Mouse (Mus musculus): ENCODE results near the gene Sbno1. TPM values are rescaled to one million over a fixed set of nuclear protein-coding genes. Genes with fewer than 3 reads are reported as not detected.
"Not testable (repeated sequence)": the region's sequence is repeated elsewhere in the genome, so short reads cannot be mapped to it uniquely, and the experiment has no call there.

Gene Sbno1
- total RNA-seq (2021): 100 to 1,000 TPM; 152 to 175 TPM

DNA sequence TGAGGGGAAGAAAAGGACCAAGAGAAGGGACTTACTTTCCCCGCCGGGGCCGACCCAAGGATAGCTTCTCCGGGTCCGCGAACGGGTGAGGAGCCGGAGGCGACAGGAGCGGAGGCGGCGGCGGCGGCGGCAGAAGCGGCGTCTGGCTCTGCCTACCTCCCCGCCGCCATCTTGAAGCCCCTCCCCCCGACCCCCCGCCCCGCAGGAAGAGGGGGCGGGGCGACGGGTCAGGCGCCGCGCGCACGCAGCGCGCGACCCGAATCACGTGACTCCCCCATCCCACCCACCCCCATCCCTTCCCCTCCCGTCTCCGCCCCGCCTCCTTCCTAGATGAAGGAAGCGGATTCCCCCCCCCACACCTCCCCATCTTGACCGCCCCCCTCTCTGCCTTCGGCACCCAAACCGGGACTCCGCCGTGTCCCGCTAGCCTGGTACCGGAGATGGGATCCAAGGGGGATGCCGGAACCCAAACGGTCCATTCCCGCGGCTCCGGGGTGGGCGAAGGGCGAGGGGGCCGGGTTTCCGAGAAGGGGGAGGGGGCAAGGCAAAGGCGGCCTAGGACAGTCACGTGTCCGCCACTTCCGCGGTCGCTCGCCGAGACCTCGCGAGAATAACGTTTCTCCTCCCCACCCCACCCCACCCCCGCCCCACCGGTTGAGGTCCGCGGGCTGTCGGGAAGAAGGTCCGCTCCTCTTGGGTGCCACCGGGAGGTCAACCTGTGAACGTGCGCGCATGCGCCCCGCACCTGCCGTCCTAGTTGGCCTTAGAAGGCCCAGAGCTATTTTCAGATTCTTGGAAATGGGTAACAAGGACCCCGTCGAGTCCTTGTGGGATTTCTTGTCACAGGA, at the start of gene Sbno1:
TSS of gene Sbno1 (minus strand) at position 590 of the 848 bp plus-strand sequence.
- intact Hi-C loops (cut with DNase I): loop anchor here (2.0 kb wide), 1 partner anchor 113 kb away; no protein-coding TSS in a partner anchor
- DNase-seq (ENCODE audit: low spot score in 2 of 2): peak; percentile 91

GRCm38 (mm10) chr5:124470591-124471171, 44.9 kb upstream of the Sbno1 start:
- no peak for DNase-seq (ENCODE audit: low spot score in 2 of 2)
- intact Hi-C loops (cut with DNase I): no loop called here

- intact Hi-C loops (cut with DNase I): no loop called here
- no peak for DNase-seq (ENCODE audit: low spot score in 2 of 2)
Measured at GRCm38 (mm10) chr5:124469486-124469885, 43.7 kb upstream of the Sbno1 start.

DNA sequence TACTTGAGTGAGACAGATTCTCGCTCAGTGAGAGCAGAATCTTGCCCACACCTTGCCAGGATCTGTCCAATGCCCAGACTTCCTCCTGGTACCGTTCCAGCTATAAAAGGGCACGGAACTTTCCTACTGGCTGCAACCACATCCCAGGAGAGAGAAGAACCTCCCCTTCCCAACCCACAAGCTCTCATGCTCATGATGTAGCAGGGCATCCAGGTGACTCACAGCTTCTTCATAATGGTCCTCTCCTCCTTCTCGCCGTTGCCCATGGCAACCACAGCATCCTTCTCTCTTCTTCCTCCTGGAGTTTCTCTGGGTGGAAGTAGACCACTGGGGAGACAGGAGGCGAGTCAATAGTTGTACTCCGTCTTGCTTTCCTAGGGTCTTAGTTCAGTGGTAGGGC, 42.6 kb upstream of the Sbno1 start:
- no peak for DNase-seq (ENCODE audit: low spot score in 2 of 2)
- intact Hi-C loops (cut with DNase I): no loop called here

- no peak for DNase-seq (ENCODE audit: low spot score in 2 of 2)
- intact Hi-C loops (cut with DNase I): no loop called here
Measured at GRCm38 (mm10) chr5:124467766-124468165, 42.0 kb upstream of the Sbno1 start.

- no peak for DNase-seq (ENCODE audit: low spot score in 2 of 2)
- intact Hi-C loops (cut with DNase I): no loop called here
Measured at GRCm38 (mm10) chr5:124464905-124465304, 39.1 kb upstream of the Sbno1 start.

GRCm38 (mm10) chr5:124463462-124463861, 37.7 kb upstream of the Sbno1 start:
- intact Hi-C loops (cut with DNase I): no loop called here

GRCm38 (mm10) chr5:124462297-124463025, 36.7 kb upstream of the Sbno1 start:
- intact Hi-C loops (cut with DNase I): no loop called here
- DNase-seq (ENCODE audit: low spot score in 2 of 2): no peak

More at GRCm38 (mm10) chr5:124463462-124463861, 37.7 kb upstream of the Sbno1 start:
- no peak for DNase-seq (ENCODE audit: low spot score in 2 of 2)

GRCm38 (mm10) chr5:124460922-124461321, 35.1 kb upstream of the Sbno1 start:
- intact Hi-C loops (cut with DNase I); DNase-seq (ENCODE audit: low spot score in 2 of 2): not testable (repeated sequence)

DNA sequence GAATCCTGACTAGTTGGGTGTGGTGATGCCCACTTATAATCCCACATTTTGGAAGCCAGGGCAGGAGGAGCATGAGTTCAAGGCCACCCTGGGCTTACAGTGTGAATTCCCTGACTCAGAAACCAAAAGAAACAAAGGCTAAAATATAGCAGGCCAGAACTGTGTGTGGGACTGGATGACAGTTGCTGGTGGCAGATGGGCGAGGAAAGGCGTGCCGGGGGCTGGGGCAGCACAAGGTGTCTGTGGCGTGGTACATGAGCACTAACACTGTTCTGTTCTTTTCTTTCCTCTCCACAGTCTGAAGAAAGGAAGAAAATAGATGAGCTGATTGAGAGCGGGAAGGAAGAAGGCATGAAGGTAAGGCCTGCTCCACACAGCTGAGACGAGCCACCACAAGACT, 31.0 kb upstream of the Sbno1 start:
- intact Hi-C loops (cut with DNase I): no loop called here
- peak; percentile 43 to 49 for DNase-seq (ENCODE audit: low spot score in 2 of 2)

DNA sequence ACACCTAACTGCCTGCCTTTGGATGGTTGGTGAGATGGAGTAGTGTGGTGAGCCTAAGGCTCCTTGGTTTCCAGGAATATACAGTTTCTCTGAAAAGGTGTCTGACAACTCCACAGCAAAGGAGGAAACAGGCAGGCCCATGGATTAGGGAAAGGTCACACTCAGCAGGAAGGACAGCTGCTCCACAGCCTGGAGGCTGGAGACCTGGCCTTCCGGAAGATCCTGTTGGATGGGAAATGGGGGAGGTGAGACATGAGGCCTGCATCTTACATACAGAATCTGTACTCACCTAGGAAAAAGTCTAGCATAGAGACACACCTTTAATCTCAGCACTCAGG, 28.2 kb upstream of the Sbno1 start:
- intact Hi-C loops (cut with DNase I): no loop called here
- DNase-seq (ENCODE audit: low spot score in 2 of 2): no peak

DNA sequence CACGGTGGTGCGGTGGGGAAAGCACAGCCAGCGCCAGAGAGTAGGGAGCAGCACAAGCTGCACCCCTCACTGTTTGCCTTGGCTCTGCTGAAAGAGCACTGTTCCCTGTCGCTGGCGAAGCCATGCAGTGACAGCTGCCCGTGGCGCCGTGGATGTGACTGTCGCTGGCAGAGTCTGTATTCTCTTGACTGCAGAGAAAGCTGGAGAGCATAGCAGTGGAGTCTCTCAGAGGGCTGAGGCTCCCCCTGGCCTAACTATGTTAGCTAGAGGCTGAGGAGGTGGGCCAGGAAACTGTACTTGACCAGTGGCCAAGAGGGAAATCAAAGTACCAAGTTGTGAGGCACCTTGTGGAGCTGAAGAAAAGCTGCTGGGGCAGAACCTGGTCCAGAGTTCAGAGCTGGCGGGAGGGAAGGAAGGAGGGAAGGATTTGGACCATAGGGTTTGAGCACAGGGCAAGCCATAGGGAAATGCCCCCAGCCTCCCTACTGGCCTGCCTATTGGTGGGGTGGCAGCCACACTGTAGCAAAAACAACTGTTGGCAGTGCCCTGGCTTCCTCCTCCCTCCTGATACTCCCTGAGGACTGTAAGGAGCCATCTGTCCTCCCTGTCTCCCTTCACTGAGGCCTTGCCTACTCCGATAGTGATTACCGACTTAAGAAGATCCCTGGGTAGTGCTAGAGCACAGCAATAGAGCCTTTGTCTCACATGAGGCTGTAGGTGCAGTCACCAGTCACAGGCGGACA, 27.7 kb upstream of the Sbno1 start:
- intact Hi-C loops (cut with DNase I): no loop called here
- DNase-seq (ENCODE audit: low spot score in 2 of 2): peak; percentile 67 to 72

DNA sequence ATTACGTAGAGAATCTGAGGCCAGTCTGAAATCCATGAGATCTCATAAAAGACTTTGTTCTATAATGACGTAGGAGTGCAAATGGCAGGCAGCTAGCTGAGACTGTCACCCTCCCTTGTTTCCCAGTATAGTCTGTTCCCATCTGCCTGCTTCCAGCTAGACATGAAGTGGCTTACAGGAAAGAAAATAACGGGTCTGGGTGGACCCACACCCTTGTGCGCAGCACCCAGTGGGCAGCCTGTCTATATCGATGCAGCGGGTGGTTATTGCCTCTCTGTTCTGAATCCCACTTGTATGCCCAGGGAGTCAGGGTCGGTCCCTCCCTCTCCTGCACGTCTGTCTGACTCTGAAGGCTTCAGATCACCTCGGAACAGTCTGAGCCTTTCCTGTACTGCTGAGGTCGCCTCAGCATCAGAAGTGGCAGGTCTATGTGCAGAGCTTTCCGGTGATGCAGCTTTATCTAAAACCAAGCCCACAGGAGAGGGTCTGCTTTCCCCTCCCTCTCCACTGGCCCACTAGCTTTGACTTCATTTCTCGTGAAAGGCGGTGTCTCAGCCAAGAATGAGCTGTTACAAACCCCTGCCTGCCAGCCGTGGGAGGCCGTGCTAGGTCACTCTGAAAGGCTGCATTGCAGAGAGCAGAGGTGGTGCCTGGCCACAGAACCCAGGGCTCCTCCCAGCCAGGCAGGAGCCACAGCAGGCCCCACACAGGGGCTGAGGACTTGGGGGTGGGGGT, 26.9 kb upstream of the Sbno1 start:
- intact Hi-C loops (cut with DNase I): no loop called here
- DNase-seq (ENCODE audit: low spot score in 2 of 2): peak; percentile 54 to 67

GRCm38 (mm10) chr5:124450641-124451340, 25.0 kb upstream of the Sbno1 start:
- no peak for DNase-seq (ENCODE audit: low spot score in 2 of 2)
- intact Hi-C loops (cut with DNase I): no loop called here

DNA sequence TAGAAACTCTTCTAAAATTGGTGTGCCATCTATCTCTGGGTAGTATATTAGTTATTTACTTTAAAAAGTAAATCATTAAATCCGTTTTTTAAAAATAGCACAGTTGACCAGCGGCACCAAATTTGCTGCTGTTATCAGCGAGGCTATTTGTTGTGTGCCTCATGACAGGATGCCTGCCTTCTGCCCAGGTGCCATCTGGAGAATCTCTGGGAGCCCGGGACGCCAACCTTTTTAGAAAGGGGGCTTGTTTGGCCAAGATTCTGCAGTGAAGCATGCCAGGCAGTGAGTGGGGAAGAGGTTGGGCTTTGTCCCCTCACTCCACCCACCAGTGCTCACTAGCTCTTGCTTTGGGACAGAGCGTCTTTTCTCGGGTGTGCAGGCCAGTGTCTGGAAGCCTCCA, 24.2 kb upstream of the Sbno1 start:
- no peak for DNase-seq (ENCODE audit: low spot score in 2 of 2)
- intact Hi-C loops (cut with DNase I): no loop called here

DNA sequence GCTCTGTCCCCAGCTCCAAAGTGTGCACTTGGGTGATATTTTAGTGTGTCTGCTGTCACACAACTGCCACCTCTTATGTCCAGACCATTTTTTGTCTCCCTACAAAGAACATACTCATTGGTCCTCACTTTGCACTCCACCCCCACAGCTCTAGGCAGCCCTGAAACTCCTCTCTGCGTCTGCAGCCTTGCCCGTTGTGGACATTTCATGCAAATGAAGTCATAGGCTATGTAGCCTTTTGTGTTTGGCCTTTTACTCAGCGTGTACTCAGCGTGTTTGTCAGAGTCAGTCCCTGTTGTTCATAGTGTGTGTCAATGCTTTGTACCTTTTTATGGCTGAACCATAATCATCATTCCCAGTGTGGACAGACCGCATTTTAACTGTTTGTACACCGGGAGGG, 23.7 kb upstream of the Sbno1 start:
- no peak for DNase-seq (ENCODE audit: low spot score in 2 of 2)
- intact Hi-C loops (cut with DNase I): loop anchor here (5.0 kb wide), 1 partner anchor 33 kb away; the partner anchor contains the start of gene Snrnp35

GRCm38 (mm10) chr5:124446301-124446881, 20.6 kb upstream of the Sbno1 start:
- no peak for DNase-seq (ENCODE audit: low spot score in 2 of 2)
- intact Hi-C loops (cut with DNase I): loop anchor here (5.0 kb wide), 1 partner anchor 36 kb away; the partner anchor contains the start of gene Snrnp35
